Mouse (Mus musculus) CH12.LX (cell line): ENCODE measurements around the gene Cdk4. TPM values are rescaled to one million over a fixed set of nuclear protein-coding genes. Genes with fewer than 3 reads are reported as not detected.
A peak's percentile ranks its signal among the peaks of the same experiment; 100 is the strongest.

ENCODE experiments used
- DNase-seq: peaks from one replicate; pipeline ENCODE4 v3.0.0-alpha.2; 2013; ENCODE audit errors: extremely low read depth
- H3K27ac ChIP-seq: 2 replicates; pipeline ENCODE4 v1.5.1; 2012; ENCODE audit warnings: low read depth, mild to moderate bottlenecking, control low read depth, moderate library complexity; ENCODE audit not compliant: insufficient read depth
- H3K27me3 ChIP-seq: replicated peaks from 2 replicates; pipeline ENCODE3; 2012; ENCODE audit warnings: inconsistent platforms
- H3K36me3 ChIP-seq, 2 experiments: replicated peaks in 1 of 2; 2 replicates each; pipeline versions ENCODE3 to v1.6.1; 2012; ENCODE audit warnings: inconsistent platforms in 1 of 2, low read length in 1 of 2, mild to moderate bottlenecking in 1 of 2, mixed read lengths in 1 of 2, moderate library complexity in 1 of 2; ENCODE audit not compliant: control insufficient read depth in 1 of 2, insufficient read depth in 1 of 2
- H3K4me1 ChIP-seq, 2 experiments: 2 replicates each; pipeline ENCODE4 v1.6.1; 2012; ENCODE audit warnings: inconsistent platforms in 1 of 2, moderate library complexity in 1 of 2; ENCODE audit not compliant: insufficient read depth in 2 of 2, control insufficient read depth in 1 of 2
- H3K4me2 ChIP-seq: 2 replicates; pipeline ENCODE4 v1.6.1; 2012; ENCODE audit warnings: low read depth, mild to moderate bottlenecking, control low read depth; ENCODE audit not compliant: poor library complexity, insufficient read depth, severe bottlenecking
- H3K4me3 ChIP-seq, 3 experiments: fragments of 150-350 bp in 1 of 3; sonication (generic) in 1 of 3; replicated peaks in 1 of 3; 2 replicates each; pipeline versions ENCODE3 to v1.5.1; 2011 to 2012; ENCODE audit warnings: low read depth in 2 of 3, low read length in 2 of 3, mild to moderate bottlenecking in 2 of 3, moderate library complexity in 2 of 3, control low read depth in 1 of 3, improper control_type of control experiment in 1 of 3, inconsistent platforms in 1 of 3, mixed read lengths in 1 of 3; ENCODE audit not compliant: poor library complexity in 1 of 3
- H3K79me2 ChIP-seq: replicated peaks from 2 replicates; pipeline ENCODE4 v1.6.1; 2012; ENCODE audit warnings: mild to moderate bottlenecking, moderate library complexity; ENCODE audit not compliant: control insufficient read depth, poor library complexity, insufficient read depth, severe bottlenecking; ENCODE audit errors: extremely low read depth
- H3K9ac ChIP-seq: 2 replicates; pipeline ENCODE4 v1.6.1; 2012; ENCODE audit warnings: low read depth, mild to moderate bottlenecking, control low read depth, moderate library complexity; ENCODE audit not compliant: insufficient read depth
- H3K9me3 ChIP-seq: replicated peaks from 2 replicates; pipeline ENCODE3; 2012; ENCODE audit warnings: low read length, inconsistent platforms, mixed read lengths
- BHLHE40 ChIP-seq: IDR thresholded peaks from 2 replicates; pipeline ENCODE4 v1.6.1; 2011; ENCODE audit warnings: mild to moderate bottlenecking, low read depth, low read length, improper control_type of control experiment
- CHD1 ChIP-seq: IDR thresholded peaks from 2 replicates; pipeline ENCODE4 v1.6.1; 2012; ENCODE audit warnings: low read depth, low read length, improper control_type of control experiment, inconsistent platforms
- CTCF ChIP-seq, 2 experiments: IDR thresholded peaks in 1 of 2; conservative IDR thresholded peaks in 1 of 2; 2 replicates each; pipeline ENCODE4 v1.5.1; 2011 to 2012; ENCODE audit warnings: low read depth in 2 of 2, low read length in 2 of 2, improper control_type of control experiment in 1 of 2, inconsistent platforms in 1 of 2, mild to moderate bottlenecking in 1 of 2, moderate library complexity in 1 of 2
- HCFC1 ChIP-seq: IDR thresholded peaks from 2 replicates; pipeline ENCODE4 v1.6.1; 2012; ENCODE audit warnings: low read depth, mild to moderate bottlenecking, inconsistent platforms, low read length, improper control_type of control experiment
- MAFK ChIP-seq: IDR thresholded peaks from 2 replicates; pipeline ENCODE4 v1.6.1; 2011; ENCODE audit warnings: low read length, improper control_type of control experiment; ENCODE audit not compliant: insufficient replicate concordance
- MAX ChIP-seq: IDR thresholded peaks from 2 replicates; pipeline ENCODE4 v1.6.1; 2011; ENCODE audit warnings: low read length, improper control_type of control experiment
- MAZ ChIP-seq: IDR thresholded peaks from 2 replicates; pipeline ENCODE4 v1.6.1; 2012; ENCODE audit warnings: low read depth, mild to moderate bottlenecking, inconsistent platforms, low read length, improper control_type of control experiment, moderate library complexity
- MEF2A ChIP-seq: IDR thresholded peaks from 2 replicates; pipeline ENCODE4 v1.6.1; 2014; ENCODE audit warnings: low read depth, mild to moderate bottlenecking, inconsistent platforms, low read length, improper control_type of control experiment, borderline replicate concordance
- MXI1 ChIP-seq: IDR thresholded peaks from 2 replicates; pipeline ENCODE4 v1.6.1; 2011; ENCODE audit warnings: mild to moderate bottlenecking, low read depth, low read length, improper control_type of control experiment
- NELFE ChIP-seq: IDR thresholded peaks from 2 replicates; pipeline ENCODE4 v1.6.1; 2011; ENCODE audit warnings: low read depth, low read length, improper control_type of control experiment
- PAX5 ChIP-seq: IDR thresholded peaks from 2 replicates; pipeline ENCODE4 v1.6.1; 2012; ENCODE audit warnings: low read length, inconsistent platforms, mixed read lengths
- POLR2AphosphoS2 ChIP-seq: IDR thresholded peaks from 2 replicates; pipeline ENCODE4 v1.6.1; 2011; ENCODE audit warnings: low read depth, low read length, improper control_type of control experiment
- RAD21 ChIP-seq: IDR thresholded peaks from 2 replicates; pipeline ENCODE4 v1.6.1; 2011; ENCODE audit warnings: low read depth, mild to moderate bottlenecking, low read length, improper control_type of control experiment, moderate library complexity
- RCOR1 ChIP-seq: conservative IDR thresholded peaks from 2 replicates; pipeline ENCODE4 v1.6.1; 2012; ENCODE audit warnings: low read depth, mild to moderate bottlenecking, inconsistent platforms, low read length, improper control_type of control experiment
- SIN3A ChIP-seq: IDR thresholded peaks from 2 replicates; pipeline ENCODE4 v1.6.1; 2012; ENCODE audit warnings: low read length, improper control_type of control experiment, inconsistent platforms
- TCF12 ChIP-seq: IDR thresholded peaks from 2 replicates; pipeline ENCODE4 v1.6.1; 2014; ENCODE audit warnings: low read depth, mild to moderate bottlenecking, inconsistent platforms, low read length, improper control_type of control experiment
- USF1 ChIP-seq: IDR thresholded peaks from 2 replicates; pipeline ENCODE4 v1.6.1; 2014; ENCODE audit warnings: low read depth, mild to moderate bottlenecking, inconsistent platforms, low read length, improper control_type of control experiment
- USF2 ChIP-seq: conservative IDR thresholded peaks from 2 replicates; pipeline ENCODE4 v1.6.1; 2011; ENCODE audit warnings: low read depth, low read length, improper control_type of control experiment
- ZMIZ1 ChIP-seq: IDR thresholded peaks from 2 replicates; pipeline ENCODE4 v1.6.1; 2012; ENCODE audit warnings: low read depth, mild to moderate bottlenecking, inconsistent platforms, low read length, improper control_type of control experiment
- dilution Hi-C: fragments of 300-500 bp; cut with MboI; formaldehyde crosslinking; loops from 2 replicates; pipeline ENCODE4 v1.14.3; 2020; ENCODE audit warnings: low sequenced_read_pairs; ENCODE audit not compliant: extremely low pct_unique_long_range_greater_than_20kb, extremely low pct_ligation_motif_present
- in situ Hi-C: fragments of 300-500 bp; cut with MboI; formaldehyde crosslinking; loops from 3 replicates; pipeline ENCODE4 v1.14.3; 2019; ENCODE audit warnings: low sequenced_read_pairs, low pct_ligation_motif_present, low pct_unique_long_range_greater_than_20kb, mixed read lengths
- polyA plus RNA-seq: library from polyadenylated mRNA; unstranded; fragments of >175 nt; gene quantifications from 2 replicates; pipeline ENCODE4 v1.2.1, GENCODE M21; 2012; ENCODE audit warnings: low read depth; ENCODE audit not compliant: insufficient read length
- total RNA-seq, 2 experiments: library from RNA; depleted of rRNA; stranded (reverse); fragments of 300-350 nt in 1 of 2; fragments of >200 nt in 1 of 2; gene quantifications; 2 replicates each; pipeline ENCODE4 v1.2.3; 2012 to 2014

Cdk4 gene
- total and polyA plus RNA-seq, 3 experiments = 257 to 921 (median 864) TPM

- peaks cover 9 to 27% of the 10 kb centered on the region in 2 experiments; a peak in 3 of 4 replicates for H3K4me1 ChIP-seq
- in situ Hi-C loops = no loop called here
- peaks cover 9% of the 10 kb centered on the region for H3K79me2 ChIP-seq
- peak overlapping the region; percentile 59 for H3K9ac ChIP-seq
- dilution Hi-C loops = no loop called here
- H3K4me2 ChIP-seq = peak overlapping the region; percentile 59
- H3K9me3 ChIP-seq = no peaks in the 10 kb centered on the region
- H3K27ac ChIP-seq = peak overlapping the region; percentile 25; the same call in 1 of the 2 replicates
- H3K36me3 ChIP-seq = peaks cover 12 to 31% of the 10 kb centered on the region in 2 experiments
- no peak for TF ChIP-seq HCFC1
- no peak for TF ChIP-seq TCF12
- TF ChIP-seq CTCF (conservative IDR thresholded peaks at IDR 0.05 in 1 of 2, IDR thresholded peaks at IDR 0.05 in 1 of 2; ENCODE audit: low read depth in 2 of 2, low read length in 2 of 2) = no peak
- no peaks in the 10 kb centered on the region for H3K27me3 ChIP-seq
- H3K4me3 ChIP-seq = peak overlapping the region; percentile 68 to 88 (median 77)
- no peak for DNase-seq
Measured at GRCm38 (mm10) chr10:127075651-127076050, 12.3 kb downstream of the Cdk4 start.

GRCm38 (mm10) chr10:127076082-127076481 is 12.7 kb downstream of the Cdk4 start:
- dilution Hi-C loops (no loop called here), in situ Hi-C loops (no loop called here)
- Histone ChIP-seq H3K4me1 (peaks cover 8 to 24% of the 10 kb centered on the region in 2 experiments; a peak in 3 of 4 replicates), H3K27ac (no peak overlapping the region), H3K4me3 (peak overlapping the region; percentile 68 to 88 (median 77)), H3K9me3 (no peaks in the 10 kb centered on the region), H3K27me3 (no peaks in the 10 kb centered on the region), H3K36me3 (peaks cover 16 to 35% of the 10 kb centered on the region in 2 experiments), H3K79me2 (peaks cover 9% of the 10 kb centered on the region), H3K4me2 (peak overlapping the region; percentile 59), H3K9ac (peak overlapping the region; percentile 59; the same call in 1 of the 2 replicates)
- peak; percentile 76 for DNase-seq
- TF ChIP-seq ZMIZ1 (no peak), USF1 (no peak), RAD21 (no peak), BHLHE40 (no peak), PAX5 (no peak), MAX (no peak), NELFE (no peak), USF2 (no peak), CHD1 (no peak), POLR2AphosphoS2 (no peak), RCOR1 (no peak), SIN3A (no peak; the same call in 1 of the 2 replicates), MXI1 (no peak; the same call in 1 of the 2 replicates), MAZ (no peak), MEF2A (no peak), MAFK (no peak)
